Mouse (Mus musculus): ENCODE measurements around the gene Lect2.

Lect2 gene

DNA sequence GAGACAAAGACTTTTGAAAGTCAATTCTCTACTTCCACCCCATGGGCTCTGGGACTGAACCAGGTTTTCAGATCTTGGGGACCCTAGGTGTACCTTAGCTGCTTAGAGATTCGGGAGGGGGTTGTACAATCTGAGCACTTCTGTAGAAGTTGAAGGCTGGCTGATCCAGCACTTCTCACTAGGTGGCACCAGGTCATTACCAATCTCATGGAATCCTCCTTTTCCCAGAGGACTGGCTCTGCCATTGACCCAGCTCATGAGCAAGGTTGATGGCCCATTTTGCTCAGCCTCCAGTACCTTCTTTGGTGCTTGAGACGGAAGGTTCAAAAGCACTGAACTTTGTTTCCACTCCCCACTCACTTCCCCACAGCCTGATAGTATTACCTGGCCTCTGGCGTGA is 48.2 kb downstream of the Lect2 start:
- DNase-seq: peak; percentile 15

DNA sequence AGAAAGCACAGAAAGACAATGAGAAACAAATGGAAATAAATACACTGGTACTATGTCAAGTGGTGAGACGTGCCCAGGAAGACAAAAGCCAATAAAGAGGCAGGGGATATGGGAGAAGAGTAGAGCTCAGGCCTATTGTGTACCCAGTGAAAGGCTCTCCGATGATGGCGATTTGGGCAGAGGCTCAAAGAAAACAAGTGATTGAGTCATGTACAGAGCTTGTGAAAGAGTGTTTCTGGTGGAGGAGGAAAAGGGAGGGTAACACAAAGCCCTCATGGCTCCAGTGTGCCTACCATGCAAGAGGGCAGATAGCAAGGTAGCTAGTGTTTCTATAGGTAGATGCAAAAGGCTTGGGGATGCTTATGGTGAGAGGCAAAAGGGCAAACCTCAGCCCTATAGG is 53.9 kb downstream of the Lect2 start:
- no peak for DNase-seq

All from kidney, adult 11 months (tissue).